Mouse (Mus musculus): ENCODE measurements around the gene Dnah17.

DNA sequence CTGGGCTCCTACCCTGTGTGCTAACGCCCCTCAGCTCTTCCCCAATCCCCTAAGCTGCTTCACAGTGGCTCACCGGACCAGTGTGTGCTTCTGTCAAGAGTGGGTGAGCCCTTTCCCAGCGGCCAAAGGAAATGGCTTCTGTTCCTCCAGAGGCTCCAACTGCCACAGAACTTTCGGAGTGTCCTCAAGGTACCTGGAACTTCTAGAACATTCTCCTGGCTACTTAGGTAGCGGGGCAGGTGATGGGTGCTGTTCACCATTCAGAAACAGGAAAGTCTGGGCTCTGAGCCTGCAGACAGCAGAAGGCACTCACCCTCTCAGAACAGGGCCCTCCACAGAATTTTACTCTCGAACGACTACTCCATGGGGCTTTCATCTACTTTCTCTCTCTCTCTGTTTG lies at the start of gene Dnah17:
- TF ChIP-seq CTCF (IDR thresholded peaks at IDR 0.05; ENCODE audit: low read depth, low read length) (no peak), POLR2A (IDR thresholded peaks at IDR 0.05; ENCODE audit: extremely low read depth, insufficient read depth, low read length) (no peak)
